Mouse (Mus musculus): ENCODE data around the gene Lrit3.
"Not testable (repeated sequence)": the region's sequence is repeated elsewhere in the genome, so short reads cannot be mapped to it uniquely, and the experiment has no call there.

The Lrit3 gene

DNA sequence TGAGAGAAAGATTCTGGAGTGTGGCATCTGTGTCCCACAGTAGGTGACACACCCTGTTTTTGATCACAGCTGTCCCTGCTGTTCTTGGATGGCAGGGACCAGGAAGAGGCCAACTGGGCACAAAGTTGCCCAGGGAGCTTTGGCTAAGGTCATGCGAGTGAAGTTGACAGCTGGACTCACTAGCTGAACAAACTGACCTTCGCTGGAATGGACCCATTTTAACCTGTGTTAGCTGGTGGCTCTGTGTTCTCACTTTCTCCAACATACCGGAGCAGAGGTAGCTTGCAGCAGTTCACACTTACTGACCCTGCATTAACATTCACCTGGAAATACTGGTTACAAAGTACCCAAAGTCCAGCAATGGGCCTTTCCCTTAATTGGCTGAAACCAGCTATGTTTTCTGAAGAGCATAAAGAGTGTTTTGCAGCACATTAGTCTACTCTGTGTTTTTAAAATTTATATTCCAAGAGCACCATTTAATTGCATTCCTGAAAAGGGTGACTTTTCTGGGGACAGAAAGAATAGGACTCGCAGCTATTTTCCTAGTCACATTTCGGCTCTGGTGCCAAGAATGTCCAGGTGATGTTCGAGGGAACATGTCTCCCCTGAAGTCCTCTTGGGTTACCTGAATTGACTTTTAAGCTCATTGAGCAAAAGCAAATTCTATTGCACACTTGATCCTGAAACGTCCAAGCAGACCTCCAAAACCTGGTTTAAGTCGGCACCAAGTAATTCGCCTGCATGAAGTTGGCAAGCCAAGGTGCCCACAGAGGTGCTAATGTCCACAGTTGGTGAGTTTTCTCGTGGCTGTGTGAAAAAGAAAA, 36.6 kb downstream of the Lrit3 start:
- peak; percentile 84 for DNase-seq

DNA sequence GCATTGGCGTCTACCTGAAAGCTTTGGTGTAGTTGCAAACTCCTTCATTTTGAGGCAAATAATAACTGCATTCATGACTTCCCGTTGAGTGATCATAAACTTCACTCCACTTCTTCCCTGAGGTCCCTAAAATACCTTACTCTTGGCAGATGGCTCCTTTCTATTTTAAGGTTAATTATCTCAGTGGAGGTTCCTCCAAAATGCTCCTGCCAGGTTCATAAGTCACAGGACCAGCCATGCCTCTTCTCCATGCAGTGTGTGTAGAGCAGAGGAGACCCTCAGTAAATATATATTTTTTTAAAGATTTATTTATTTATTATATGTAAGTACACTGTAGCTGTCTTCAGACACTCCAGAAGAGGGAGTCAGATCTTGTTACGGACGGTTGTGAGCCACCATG, 37.7 kb downstream of the Lrit3 start:
- DNase-seq, result no peak

DNA sequence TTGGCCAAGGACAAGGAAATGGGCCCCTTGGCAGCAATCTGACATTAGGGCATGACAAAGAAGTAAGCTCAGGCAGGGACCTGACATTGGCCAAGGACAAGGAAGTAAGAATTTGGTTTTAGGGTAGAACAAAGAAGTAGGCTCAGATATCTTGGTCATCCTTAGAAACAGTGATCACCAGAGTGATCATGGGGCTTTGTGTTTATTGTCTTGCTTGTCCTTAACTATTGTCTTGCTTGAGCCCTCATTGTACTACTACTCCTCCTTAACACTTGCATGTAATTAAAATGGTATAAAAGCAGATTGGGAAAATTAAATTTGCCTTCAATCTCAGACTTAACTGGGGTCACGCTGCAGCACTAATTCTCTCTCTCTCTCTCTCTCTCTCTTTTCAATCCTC, 46.2 kb downstream of the Lrit3 start:
- not testable (repeated sequence) for DNase-seq

DNA sequence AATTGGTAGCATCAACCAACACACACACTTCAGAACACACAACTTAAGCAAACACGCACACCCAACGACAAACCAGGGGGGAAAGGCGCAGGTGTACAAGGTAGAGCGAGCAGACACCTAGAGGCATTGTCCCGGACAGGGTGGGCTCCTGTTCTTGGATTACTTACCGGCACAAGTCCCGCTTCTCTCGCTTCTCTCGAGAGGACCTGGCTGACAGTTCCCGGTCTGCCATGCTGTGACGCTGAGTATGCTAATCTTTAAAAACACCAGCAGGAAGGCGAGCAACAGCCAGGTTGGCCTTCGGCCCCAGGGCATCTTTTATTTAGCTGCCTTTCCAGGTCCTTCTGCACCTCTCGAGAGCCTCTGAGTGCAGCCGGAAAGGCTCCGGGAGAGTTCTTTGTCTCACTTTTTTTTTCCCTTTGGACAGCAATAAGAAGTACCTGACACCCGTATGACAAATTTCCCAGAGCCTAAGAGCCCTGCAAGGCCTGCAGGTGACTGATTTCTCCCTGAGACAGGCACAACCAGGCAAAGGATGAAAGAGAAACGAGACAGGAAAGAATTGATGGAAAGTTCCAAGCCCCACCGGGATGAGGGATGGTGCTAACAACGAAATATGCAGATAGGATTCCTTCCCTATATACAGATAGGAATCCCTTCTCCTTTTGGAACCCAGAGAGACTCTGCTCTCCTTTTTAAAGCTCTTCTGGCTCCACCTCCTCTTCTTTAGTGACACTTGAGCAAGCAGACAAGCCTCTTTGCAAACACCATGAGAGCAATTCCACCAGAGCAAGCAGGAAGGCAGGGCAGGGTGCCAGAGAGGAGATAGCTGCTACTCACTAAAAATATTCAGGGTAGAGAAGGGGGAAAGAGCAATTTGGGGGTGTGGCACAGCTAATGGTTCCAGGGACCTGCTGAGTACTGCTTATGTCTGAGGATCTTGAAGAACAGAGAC, 48.9 kb downstream of the Lrit3 start, which contains the start of gene Egf:
TSS of gene Egf (minus strand) at position 667 of the 955 bp plus-strand sequence.
- DNase-seq, result peak; percentile 82

DNA sequence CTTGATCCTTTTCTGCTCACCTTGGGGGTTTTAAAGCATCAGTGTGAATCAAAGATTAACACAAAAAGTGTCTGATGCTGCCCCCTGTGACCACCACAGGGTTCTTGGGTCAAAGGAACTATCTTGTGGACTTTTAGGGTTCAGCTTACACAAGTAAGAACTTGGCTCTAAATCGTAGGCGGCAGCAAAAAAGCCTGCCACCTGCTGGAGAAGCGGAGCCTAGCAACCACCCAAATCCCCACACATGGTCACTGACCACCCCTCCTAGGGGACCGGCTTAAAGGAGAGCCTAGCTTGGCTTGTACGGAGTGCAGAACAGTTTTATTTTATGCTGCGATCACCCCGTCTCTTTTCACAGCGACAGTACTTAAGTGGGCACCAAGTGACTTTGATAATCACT, 59.0 kb downstream of the Lrit3 start:
- peak; percentile 61 for DNase-seq

DNA sequence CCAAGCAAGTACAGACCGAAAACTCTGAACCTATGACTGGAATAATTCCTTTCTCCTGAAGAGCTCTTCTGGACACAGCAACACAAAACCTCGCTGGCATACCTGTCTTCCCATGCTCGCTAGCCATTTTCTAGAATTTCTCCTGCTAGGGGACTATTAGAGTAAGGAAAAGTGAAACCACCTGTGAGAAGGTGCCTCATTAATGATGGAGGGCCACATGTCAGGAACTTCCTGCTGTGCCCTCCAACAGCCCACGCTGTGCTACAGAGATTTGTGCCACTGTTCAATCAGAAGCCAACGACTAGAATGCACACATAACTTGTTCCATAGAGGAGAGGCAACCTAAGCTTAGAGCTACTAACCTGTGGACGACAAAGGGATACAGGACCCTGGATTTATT, 61.0 kb downstream of the Lrit3 start:
- no peak for DNase-seq

DNA sequence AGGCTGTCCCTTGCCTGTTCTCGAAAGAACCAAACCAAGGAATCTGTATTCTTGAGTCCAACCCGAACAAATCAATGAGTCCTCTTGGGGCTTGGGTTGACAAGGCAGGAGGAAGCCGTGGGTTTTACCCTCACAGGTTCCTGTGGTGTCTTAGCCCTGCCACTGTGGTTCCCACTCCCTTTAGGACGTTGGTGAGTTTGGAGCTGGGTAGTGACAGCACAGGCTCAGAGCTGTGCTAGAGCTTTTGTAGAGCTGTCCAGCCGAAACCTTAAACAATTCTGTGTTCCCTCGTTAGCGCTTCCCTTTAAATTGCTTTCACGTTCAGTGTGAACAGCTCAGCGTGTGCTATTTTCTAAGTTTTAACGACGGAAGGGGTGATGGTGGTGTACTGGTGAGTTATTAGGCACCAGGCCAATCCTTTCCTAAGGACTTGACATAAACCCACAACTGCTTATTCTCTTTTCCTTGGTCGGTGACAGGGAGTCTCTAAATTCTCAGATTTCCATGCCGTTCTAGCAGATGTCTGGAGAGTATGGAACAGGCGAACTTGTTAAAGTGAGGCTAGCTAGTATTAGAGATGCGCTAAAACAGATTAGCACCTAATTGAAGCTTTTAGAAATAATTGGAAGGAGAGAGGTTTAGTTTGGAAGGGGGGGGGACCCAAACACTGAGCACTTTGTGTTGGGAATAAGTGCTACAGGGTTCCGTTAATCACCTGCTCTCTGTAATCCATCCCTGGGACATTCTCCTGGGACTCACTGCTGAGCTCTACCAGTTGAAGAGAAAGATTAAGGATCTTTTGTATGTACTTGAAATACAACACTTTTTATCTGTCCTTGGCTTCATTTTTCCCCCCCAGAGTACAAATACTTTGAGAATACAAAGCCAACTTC, 65.3 kb downstream of the Lrit3 start:
- peak; percentile 1 for DNase-seq

All from kidney, adult 11 months (tissue).